In the genomic region with DNA sequence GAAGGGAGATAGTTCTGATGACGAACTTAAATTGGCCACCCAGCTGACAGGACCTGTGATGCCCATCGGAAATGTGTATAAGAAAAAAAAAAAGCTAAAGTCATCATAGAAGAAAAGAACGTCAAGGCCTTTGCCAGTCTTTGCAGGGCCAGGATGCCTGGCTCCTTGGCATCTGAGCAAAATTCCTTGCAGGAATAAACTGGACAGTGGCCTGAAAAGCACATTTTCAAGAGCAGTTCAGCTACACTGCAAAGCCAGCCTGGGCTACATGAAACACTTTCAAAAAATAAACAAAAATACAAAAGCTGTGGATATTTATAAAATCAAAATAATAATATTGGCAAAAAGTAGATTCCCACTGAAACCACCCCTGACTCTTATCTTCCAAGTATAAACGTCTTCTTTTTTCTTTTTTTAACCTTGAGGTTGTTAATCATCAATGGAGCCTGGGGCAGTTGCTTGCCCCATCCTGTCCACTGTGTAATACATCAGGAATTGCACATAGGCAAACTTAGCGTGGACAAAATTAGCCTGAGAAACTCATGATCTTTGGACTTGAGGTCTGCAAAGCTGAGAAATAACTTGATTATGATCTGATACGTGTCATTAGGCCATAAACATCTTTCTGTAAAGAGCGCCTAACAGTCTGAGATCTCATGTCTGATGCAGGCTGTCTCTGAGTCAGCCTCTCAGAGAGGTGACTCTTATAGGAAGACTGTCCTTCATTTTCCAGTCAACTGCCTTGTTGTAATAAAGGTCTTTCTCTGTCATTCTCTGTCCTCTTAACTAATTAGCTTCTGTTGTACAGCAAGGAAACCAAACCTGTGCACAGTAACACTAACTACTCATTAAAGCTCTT, we compare ENCODE assay signal across 19 mouse cellular contexts.
DNase-seq lines count a peak whose midpoint lies in the region; ATAC-seq and TF ChIP-seq lines count a peak whose summit lies in the region.
"Had no signal": no experiment of that assay in that cellular context is flagged by ENCODE, and none has a peak within 500 bp of the region (broad histone marks: within the 10 kb centered on the region; RNA-seq: fewer than 3 reads in every experiment).

No protein-coding gene starts in this region.

- CTCF ChIA-PET in Patski (lab: Charles Lee): no interaction called here

- in situ Hi-C loops in Patski (cut with MboI; ENCODE audit: low pct_unique_long_range_greater_than_20kb): no loop called here

- no peak overlapping the region for H3K4me2 ChIP-seq in intestine, postnatal 0 days (replicated peaks; ENCODE audit: low read depth)
- H3K4me2 ChIP-seq: embryonic facial prominence, embryonic 15.5 days; forebrain, embryonic 15.5 days; heart, embryonic 13.5 days had no signal

- H3K4me3 ChIP-seq in intestine, postnatal 0 days (ENCODE audit: low read depth, low read length): no peak overlapping the region
- H3K4me3 ChIP-seq: embryonic facial prominence, embryonic 15.5 days; forebrain, embryonic 15.5 days; heart, embryonic 13.5 days had no signal

- peak; percentile 65 for ATAC-seq in Patski
- ATAC-seq in intestine, postnatal 0 days: peak; percentile 87
- ATAC-seq: CD4-positive, CD25-positive, alpha-beta regulatory T cell, adult 4 months; forebrain, embryonic 15.5 days had no signal

- no peaks in the 10 kb centered on the region for H3K4me1 ChIP-seq in intestine, postnatal 0 days (replicated peaks; ENCODE audit: control insufficient read depth, insufficient read depth, low read length)
- H3K4me1 ChIP-seq: embryonic facial prominence, embryonic 15.5 days; forebrain, embryonic 15.5 days; heart, embryonic 13.5 days had no signal

- no peaks in the 10 kb centered on the region for H3K9me3 ChIP-seq in intestine, postnatal 0 days (ENCODE audit: control insufficient read depth)
- H3K9me3 ChIP-seq: embryonic facial prominence, embryonic 15.5 days; forebrain, embryonic 15.5 days; G1E; heart, embryonic 13.5 days had no signal

- peak; percentile 3 for DNase-seq in adrenal gland, adult 2 months
- no peak for DNase-seq in adrenal gland, postnatal 36 days
- peak; percentile 1 for DNase-seq in kidney, postnatal 14 days
- no peak for DNase-seq in kidney, postnatal 4 days
- peak; percentile 10 for DNase-seq in Patski (ENCODE audit: low read depth, low spot score)
- no peak for DNase-seq in layer of hippocampus, adult 11-12 months (ENCODE audit: low spot score)
- DNase-seq: adrenal gland, postnatal 14 days; B cell, adult 2 months; cerebellum, adult 2 months; embryo, embryonic 11 days; gastrocnemius, postnatal 36 days; heart, adult 11 months; heart, postnatal 36 days had no signal

- no peak overlapping the region for H3K9ac ChIP-seq in intestine, postnatal 0 days (ENCODE audit: low read depth, low read length)
- H3K9ac ChIP-seq: embryonic facial prominence, embryonic 15.5 days; forebrain, embryonic 15.5 days; heart, embryonic 13.5 days had no signal

- POLR2A ChIA-PET in Patski (lab: Charles Lee): no interaction called here

- peaks cover 12% of the 10 kb centered on the region for H3K27me3 ChIP-seq in Patski
- no peaks in the 10 kb centered on the region for H3K27me3 ChIP-seq in intestine, postnatal 0 days (replicated peaks; ENCODE audit: control insufficient read depth, insufficient read depth, low read length)
- H3K27me3 ChIP-seq: embryonic facial prominence, embryonic 15.5 days; forebrain, embryonic 15.5 days; heart, embryonic 13.5 days had no signal

- no peak overlapping the region for H3K27ac ChIP-seq in intestine, postnatal 0 days (ENCODE audit: low read depth, low read length)
- H3K27ac ChIP-seq: embryonic facial prominence, embryonic 15.5 days; forebrain, embryonic 15.5 days; heart, embryonic 13.5 days had no signal

- WGBS in intestine, postnatal 0 days: 48% methylated on average over 7 of the region's 7 CpGs

- H3K36me3 ChIP-seq in intestine, postnatal 0 days (ENCODE audit: control insufficient read depth, insufficient read depth): no peaks in the 10 kb centered on the region
- H3K36me3 ChIP-seq: embryonic facial prominence, embryonic 15.5 days; forebrain, embryonic 15.5 days; G1E; heart, embryonic 13.5 days had no signal

- TF ChIP-seq CTCF in Patski (IDR thresholded peaks at IDR 0.05): no peak
- no peak for TF ChIP-seq CTCF in intestine, postnatal 0 days (IDR thresholded peaks at IDR 0.05; ENCODE audit: low read depth)

Comparison
In these comparisons a context has a peak if more than half of its experiments do, and no peak if none do; other contexts are left out.
1. DNase-seq: peak in adrenal gland, adult 2 months (single experiment), kidney, postnatal 14 days (single experiment) and Patski (single experiment); none in adrenal gland, postnatal 36 days (0 of 2), kidney, postnatal 4 days (0 of 2) and layer of hippocampus, adult 11-12 months (single experiment).